Mouse (Mus musculus): ENCODE measurements around the gene Hoxc12. TPM values are rescaled to one million over a fixed set of nuclear protein-coding genes. Genes with fewer than 3 reads are reported as not detected.

Gene Hoxc12
- not detected in 2 replicates for total RNA-seq (2012; rRNA removed)
- not detected for polyA plus RNA-seq (2012; ENCODE audit: insufficient read depth in 1 of 2, insufficient read length in 2 of 2, low read depth in 1 of 2, low replicate concordance in 2 of 2, missing spikeins in 1 of 2)

DNA sequence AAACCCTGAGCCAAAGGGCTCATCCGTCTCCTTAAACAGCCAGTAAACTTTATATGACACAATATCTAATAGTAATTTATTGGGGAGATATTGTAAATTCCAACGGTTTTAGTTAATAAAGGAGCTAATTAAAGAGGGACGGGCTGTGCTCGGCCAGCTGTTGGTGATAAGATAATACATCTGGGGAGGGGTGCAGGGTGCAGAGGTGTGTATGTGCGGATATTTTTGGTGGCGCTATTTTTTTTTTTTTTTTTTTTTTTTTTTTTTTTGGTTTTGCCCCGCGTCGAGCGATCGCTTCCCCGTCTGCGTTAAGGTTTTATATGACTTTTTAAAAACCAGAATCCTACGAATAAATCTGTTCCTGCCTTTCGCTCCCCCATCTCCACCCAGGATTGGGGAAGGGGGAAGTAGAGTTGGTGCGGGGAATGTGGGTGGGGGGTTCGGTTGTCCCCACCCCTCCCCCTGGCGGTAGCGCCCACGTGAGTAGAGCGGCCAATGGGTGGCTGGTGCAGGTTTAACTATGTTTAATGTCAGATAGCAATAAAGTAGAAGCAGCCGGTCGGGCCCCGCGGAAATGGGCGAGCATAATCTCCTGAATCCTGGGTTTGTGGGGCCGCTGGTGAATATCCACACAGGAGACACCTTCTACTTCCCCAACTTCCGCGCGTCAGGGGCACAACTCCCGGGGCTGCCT lies at the start of gene Hoxc12:
Gene Hoxc12, plus strand, starts transcription at position 479 of the 694 bp plus-strand sequence.
- no peaks in the 10 kb centered on the region for H3K4me1 ChIP-seq (ENCODE audit: control insufficient read depth in 1 of 2, insufficient read depth in 2 of 2, low read length in 2 of 2)
- no peak for DNase-seq (ENCODE audit: low read depth, low spot score)
- H3K4me3 ChIP-seq (ENCODE audit: control insufficient read depth in 1 of 2, insufficient read depth in 1 of 2, low read depth in 2 of 2, low read length in 2 of 2), result no peak within 1 kb of the TSS
- TF ChIP-seq UBTF (IDR thresholded peaks at IDR 0.05; ENCODE audit: borderline replicate concordance, insufficient read depth, low read depth, low read length) (no peak), SMC3 (IDR thresholded peaks at IDR 0.05; ENCODE audit: low read depth, low read length) (no peak), ZKSCAN1 (IDR thresholded peaks at IDR 0.05; ENCODE audit: low read depth, low read length) (no peak), ZNF384 (IDR thresholded peaks at IDR 0.05; ENCODE audit: low read depth, low read length) (no peak), MAZ (IDR thresholded peaks at IDR 0.05; ENCODE audit: low read depth, low read length) (no peak), MEF2A (IDR thresholded peaks at IDR 0.05; ENCODE audit: extremely low read depth, insufficient replicate concordance, low read depth, low read length, poor library complexity, severe bottlenecking) (no peak), NRF1 (IDR thresholded peaks at IDR 0.05; ENCODE audit: insufficient read depth, low read depth, low read length, poor library complexity, severe bottlenecking) (no peak), E2F4 (IDR thresholded peaks at IDR 0.05; ENCODE audit: borderline replicate concordance, low read depth, low read length) (no peak), POLR2AphosphoS5 (IDR thresholded peaks at IDR 0.05; ENCODE audit: borderline replicate concordance, low read depth, low read length) (no peak), HCFC1 (IDR thresholded peaks at IDR 0.05; ENCODE audit: low read depth, low read length) (no peak), MYC (IDR thresholded peaks at IDR 0.05; ENCODE audit: low read depth, low read length) (no peak), TBP (IDR thresholded peaks at IDR 0.05; ENCODE audit: low read depth, low read length) (no peak)
- no peaks in the 10 kb centered on the region for H3K79me2 ChIP-seq (ENCODE audit: control insufficient read depth, insufficient read depth, low read length, poor library complexity)
- H3K36me3 ChIP-seq (ENCODE audit: control insufficient read depth in 1 of 2, insufficient read depth in 2 of 2, low read length in 2 of 2), result no peaks in the 10 kb centered on the region
- no peak within 1 kb of the TSS for H3K9ac ChIP-seq (ENCODE audit: control insufficient read depth, low read depth, low read length, poor library complexity, severe bottlenecking)
- H3K27me3 ChIP-seq (ENCODE audit: control insufficient read depth in 1 of 2, insufficient read depth in 2 of 2, low read length in 2 of 2), result peaks cover 5 to 8% of the 10 kb centered on the region in 2 experiments
- no peaks in the 10 kb centered on the region for H3K9me3 ChIP-seq (replicated peaks; ENCODE audit: insufficient read depth, low read length)
- no peak within 1 kb of the TSS for H3K27ac ChIP-seq (ENCODE audit: control insufficient read depth, low read depth, low read length)

DNA sequence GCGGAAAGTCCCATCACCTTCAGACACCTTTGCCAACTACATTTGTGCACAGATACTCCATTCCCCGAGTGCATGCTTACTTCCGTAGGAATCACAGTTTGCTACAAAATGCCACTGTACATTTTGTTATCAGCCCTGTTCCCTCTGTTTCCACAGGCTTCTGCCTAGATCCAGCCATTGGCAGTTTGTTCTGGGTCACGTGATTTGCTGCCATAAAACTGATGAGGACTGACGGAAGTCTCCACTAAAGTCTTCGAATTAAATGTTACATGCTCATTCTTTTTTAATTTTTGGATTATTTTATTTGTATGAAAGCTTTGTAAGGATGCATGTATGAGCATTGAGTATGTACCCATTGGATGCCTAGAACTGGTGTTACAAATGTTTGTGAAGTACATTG lies 41.4 kb upstream of the Hoxc12 start:
- Histone ChIP-seq H3K36me3 (ENCODE audit: control insufficient read depth in 1 of 2, insufficient read depth in 2 of 2, low read length in 2 of 2) (no peaks in the 10 kb centered on the region), H3K4me1 (ENCODE audit: control insufficient read depth in 1 of 2, insufficient read depth in 2 of 2, low read length in 2 of 2) (no peaks in the 10 kb centered on the region; a peak in 1 of 4 replicates), H3K27me3 (ENCODE audit: control insufficient read depth in 1 of 2, insufficient read depth in 2 of 2, low read length in 2 of 2) (peaks cover 30 to 33% of the 10 kb centered on the region in 2 experiments), H3K9ac (ENCODE audit: control insufficient read depth, low read depth, low read length, poor library complexity, severe bottlenecking) (no peak overlapping the region), H3K4me3 (ENCODE audit: control insufficient read depth in 1 of 2, insufficient read depth in 1 of 2, low read depth in 2 of 2, low read length in 2 of 2) (no peak overlapping the region), H3K9me3 (replicated peaks; ENCODE audit: insufficient read depth, low read length) (no peaks in the 10 kb centered on the region), H3K79me2 (ENCODE audit: control insufficient read depth, insufficient read depth, low read length, poor library complexity) (no peaks in the 10 kb centered on the region), H3K27ac (ENCODE audit: control insufficient read depth, low read depth, low read length) (no peak overlapping the region)
- DNase-seq (ENCODE audit: low read depth, low spot score), result no peak
- no peak for TF ChIP-seq E2F4 (IDR thresholded peaks at IDR 0.05; ENCODE audit: borderline replicate concordance, low read depth, low read length)
- peak; percentile 72 for TF ChIP-seq USF1 (IDR thresholded peaks at IDR 0.05; ENCODE audit: low read depth, low read length)

Data from MEL (cell line).